Mouse (Mus musculus) gastrocnemius, adult 18-20 months (tissue): ENCODE data around the gene Cmya5. TPM values are rescaled to one million over a fixed set of nuclear protein-coding genes. Genes with fewer than 3 reads are reported as not detected.
"Not testable (repeated sequence)": the region's sequence is repeated elsewhere in the genome, so short reads cannot be mapped to it uniquely, and the experiment has no call there.

Experiments used
- DNase-seq: peaks from one replicate; pipeline ENCODE4 v3.0.0; 2021; ENCODE audit warnings: low spot score
- long read RNA-seq, 2 experiments: library from polyadenylated mRNA; stranded (forward); transcript quantifications; one replicate each; pipeline ENCODE4 v2.0.0; 2021
- total RNA-seq, 2 experiments: library from RNA; stranded (reverse); gene quantifications; 2 replicates each; pipeline ENCODE4 v1.2.3; 2021

Gene Cmya5
- 1,000 to 10,000 TPM; 1,374 to 1,544 TPM for total RNA-seq
- long read RNA-seq, experiment 1, full-length matches to known transcripts, result 64 of 560 reads
- long read RNA-seq, experiment 1, partial matches to known transcripts, result 427 of 560 reads
- long read RNA-seq, experiment 1, other reads (novel, unspliced or antisense), result 69 of 560 reads
- long read RNA-seq, experiment 2, full-length matches to known transcripts, result 42 of 423 reads
- long read RNA-seq, experiment 2, partial matches to known transcripts, result 375 of 423 reads
- long read RNA-seq, experiment 2, other reads (novel, unspliced or antisense), result 6 of 423 reads

- peak; percentile 97 for DNase-seq
Observed at GRCm38 (mm10) chr13:93144336-93145167, at the start of gene Cmya5. Gene Cmya5, minus strand, starts transcription at chr13:93144724.

DNA sequence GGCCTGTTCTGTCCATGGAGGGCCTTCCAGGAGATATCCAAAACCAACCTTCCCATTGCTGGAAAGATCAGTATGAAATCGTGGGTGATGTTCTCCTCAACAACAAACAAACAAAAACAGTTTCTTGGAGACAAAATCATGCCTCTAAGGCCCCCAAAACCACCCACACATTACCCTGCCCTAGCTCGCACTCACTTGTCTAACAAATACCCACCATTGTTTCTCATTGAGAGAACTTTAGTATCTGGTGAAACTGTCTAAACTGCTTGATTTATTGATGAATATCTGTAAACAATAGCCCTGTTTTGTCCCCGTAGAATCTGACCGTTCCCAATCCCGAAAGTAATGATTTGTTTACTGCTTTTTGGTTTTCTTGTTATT, 48.1 kb upstream of the Cmya5 start:
- DNase-seq, result no peak

DNA sequence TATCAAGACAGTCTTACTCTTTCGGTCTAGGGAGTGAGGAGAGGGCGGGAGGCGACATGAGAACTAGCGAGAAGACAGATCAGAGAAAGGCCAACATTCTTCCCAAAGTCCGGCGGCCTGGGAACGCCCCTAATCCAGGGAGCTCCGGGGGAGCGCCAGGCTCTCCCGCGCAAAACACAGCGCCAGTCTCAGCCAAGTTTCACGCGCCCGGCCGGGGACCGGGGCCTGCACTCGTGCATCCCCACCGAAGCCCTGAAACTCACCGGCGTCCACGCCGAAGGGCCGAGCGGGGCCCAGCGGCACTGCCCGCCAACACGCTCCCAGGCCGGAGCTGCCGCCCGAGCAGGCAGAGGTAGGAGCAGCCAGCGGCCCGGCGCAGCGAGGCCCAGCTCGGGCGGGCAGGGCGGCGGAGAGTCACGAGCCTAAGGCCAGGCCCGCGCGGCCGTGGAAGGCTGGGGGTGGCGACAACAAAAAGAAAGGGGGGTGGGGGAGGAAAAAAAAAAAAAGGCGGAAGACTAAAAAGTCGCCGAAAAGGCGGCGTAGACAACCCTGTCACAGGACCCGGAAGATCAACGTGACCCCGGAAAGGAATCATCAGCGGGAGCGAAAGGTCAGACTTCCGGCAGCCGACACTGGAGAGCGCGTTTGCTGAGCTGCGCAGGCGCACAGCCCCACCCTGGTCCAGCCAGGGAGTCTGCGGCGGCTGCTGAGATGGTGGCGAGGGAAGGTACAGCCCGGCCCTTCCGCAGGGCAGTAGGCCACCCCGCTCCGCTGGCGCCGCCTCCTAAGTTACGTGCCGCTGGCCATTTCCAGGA, 47.5 kb upstream of the Cmya5 start, which contains the start of gene Tent2:
Gene Tent2 (minus strand): TSS at position 555 of the 815 bp plus-strand sequence.
- DNase-seq, result peak; percentile 96

DNA sequence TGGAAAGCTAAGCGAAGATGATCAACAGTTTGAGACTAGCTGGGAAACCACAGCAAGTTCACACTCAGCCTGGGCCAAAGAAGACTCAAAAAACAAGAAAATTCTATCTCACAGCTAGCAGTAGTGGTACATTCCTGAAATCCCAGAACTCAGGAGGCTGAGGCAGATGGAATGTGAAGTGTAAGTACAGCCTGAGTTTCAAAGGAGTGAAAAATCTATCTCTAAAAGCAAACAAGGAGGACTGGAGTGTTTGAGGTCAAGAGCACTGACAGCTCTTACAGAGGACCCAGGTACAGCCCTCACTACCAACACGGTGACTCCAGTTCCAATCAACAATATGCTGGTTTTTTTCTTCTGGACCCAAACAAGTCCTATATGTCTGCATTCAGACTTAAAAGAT, 44.9 kb upstream of the Cmya5 start:
- DNase-seq, result no peak

GRCm38 (mm10) chr13:93188738-93189137, 44.2 kb upstream of the Cmya5 start:
- no peak for DNase-seq

GRCm38 (mm10) chr13:93187792-93188191, 43.3 kb upstream of the Cmya5 start:
- DNase-seq, result not testable (repeated sequence)

DNA sequence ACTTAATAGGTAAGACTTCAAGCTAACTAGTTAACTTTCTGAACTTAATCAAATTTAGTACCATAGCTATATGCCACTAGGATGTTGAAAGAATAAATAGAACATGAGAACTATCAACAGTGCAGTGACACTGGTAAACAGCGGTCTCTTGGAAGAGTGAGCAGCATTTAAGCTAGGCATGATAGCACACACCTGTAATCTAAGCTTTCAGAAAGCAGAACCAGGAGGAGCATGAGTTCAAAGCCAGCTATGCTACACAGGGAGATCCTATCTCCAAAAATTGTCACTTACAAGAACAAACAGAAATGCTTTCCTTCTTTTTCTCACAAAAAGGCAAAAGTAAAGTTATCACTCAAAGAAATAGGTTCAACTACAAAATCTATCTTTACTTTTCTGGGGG, 35.8 kb upstream of the Cmya5 start:
- no peak for DNase-seq

GRCm38 (mm10) chr13:93179522-93179921, 35.0 kb upstream of the Cmya5 start:
- DNase-seq, result no peak

GRCm38 (mm10) chr13:93177571-93177970, 33.0 kb upstream of the Cmya5 start:
- no peak for DNase-seq

GRCm38 (mm10) chr13:93163303-93163702, 18.8 kb upstream of the Cmya5 start:
- no peak for DNase-seq

DNA sequence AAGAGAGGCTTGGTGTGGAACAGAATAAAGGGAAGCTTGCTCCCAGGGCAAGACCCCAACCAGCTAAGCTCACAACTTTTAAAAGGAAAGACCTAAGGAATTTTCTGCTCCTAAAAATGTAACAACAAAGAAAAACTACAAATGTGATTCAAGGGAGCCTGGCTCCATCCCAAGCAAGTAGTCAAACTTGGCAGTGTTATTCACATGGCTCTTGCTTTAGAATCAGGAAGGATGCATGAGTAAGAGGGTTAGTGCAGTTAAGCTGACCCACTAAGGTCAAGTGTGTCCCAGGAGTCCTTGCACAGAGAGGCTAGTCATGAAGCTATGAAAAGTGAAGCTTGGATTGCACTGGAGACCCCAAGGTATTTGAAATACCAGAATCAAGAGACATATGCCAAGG, 17.9 kb upstream of the Cmya5 start:
- DNase-seq, result no peak

DNA sequence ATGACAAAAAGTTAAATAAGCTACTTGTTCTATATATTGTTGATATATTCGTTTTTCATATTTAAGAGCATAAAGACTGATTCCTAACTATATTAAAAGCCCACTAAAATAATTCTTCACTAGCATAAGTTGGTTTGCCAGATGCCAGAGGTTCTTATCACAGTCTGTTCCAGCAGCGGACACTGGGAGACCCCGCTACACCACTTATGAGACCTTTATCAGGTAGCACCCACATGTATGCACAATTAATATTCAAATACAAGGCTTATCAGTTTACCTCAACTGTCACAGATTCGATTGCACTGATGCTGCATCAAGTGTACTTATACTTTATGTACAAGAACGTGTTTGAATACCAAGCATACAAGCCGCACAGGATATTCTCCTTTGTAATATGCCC, 13.7 kb upstream of the Cmya5 start:
- DNase-seq, result no peak

- DNase-seq, result no peak
Observed at GRCm38 (mm10) chr13:93153280-93153679, 8.8 kb upstream of the Cmya5 start.

- peak; percentile 74 for DNase-seq
Observed at GRCm38 (mm10) chr13:93143819-93144283, 673 bp downstream of the Cmya5 start.

DNA sequence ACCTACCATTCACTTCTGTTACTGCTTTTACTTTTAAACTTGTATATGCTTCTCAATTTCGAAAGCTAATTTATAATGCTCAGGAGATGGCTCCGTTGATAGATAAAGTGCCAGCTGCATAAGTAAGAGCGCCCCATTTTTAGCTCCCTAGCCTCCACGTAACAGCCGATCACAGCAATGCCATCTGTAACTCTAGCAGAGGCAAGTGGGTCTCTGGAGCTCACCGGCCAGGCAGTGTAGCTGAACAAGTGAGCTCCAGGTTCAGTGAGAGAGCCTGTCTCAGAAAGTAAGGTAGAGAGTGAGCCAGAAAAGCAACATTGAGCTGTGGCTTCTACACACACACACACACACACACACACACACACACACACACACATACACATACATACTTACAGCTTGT, 3.3 kb downstream of the Cmya5 start:
- no peak for DNase-seq

DNA sequence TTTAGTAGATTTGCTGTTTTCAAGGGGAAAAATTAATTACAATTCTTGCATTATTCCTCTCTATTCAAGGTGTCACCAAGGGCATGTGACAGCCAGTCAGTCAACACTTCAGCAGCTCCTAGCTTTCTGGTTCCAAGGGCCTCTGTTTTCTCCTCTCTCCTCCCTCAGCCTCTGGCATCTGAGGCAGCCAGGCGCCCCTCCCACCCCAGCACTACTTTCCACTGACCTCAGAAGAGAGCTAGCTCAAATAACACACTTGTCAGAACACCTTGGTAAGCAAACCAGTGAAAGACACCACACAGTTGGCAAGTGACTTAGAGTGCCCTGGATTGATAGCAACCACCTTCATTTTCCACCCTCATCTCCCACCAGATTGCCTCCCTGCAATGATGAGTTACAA, 6.5 kb downstream of the Cmya5 start:
- DNase-seq, result peak; percentile 82

DNA sequence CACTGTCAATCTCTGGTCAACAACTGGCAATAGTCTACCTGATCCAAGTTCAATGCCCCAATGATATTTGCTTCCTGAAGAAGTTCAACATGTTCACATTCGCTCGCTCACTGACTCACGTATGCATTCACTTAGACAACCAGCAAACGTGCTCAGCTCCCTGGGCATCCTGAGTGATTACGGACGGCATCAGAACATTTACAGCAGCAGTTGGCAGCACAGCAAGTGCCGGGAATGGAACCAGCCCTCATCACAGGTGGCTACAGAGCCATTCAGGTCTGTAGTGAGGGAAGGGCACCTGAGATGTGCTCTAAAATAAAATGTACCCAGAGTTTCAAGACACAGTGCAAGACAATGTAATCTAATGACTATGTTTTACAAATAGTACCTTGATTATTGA, 7.4 kb downstream of the Cmya5 start:
- DNase-seq, result peak; percentile 69

GRCm38 (mm10) chr13:93136251-93136650, 8.3 kb downstream of the Cmya5 start:
- DNase-seq, result peak; percentile 64

DNA sequence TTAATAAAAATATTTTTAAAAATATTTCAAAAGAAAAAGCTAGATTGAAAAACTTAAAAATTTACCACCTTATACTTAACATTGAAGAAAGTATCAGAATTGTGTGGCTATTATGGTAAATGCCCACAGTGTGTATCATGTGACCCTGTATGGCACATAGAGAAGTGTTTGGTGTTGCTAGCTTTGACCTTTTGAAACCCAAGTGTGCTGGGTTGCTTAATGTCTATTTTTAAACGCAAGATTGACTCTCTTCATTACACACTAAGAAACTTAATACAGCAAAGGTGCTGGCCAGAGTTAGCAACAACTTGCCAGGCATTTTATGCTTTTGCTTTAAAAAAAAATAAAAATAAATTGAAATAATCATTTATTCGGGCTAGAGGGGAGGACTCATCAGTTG, 9.0 kb downstream of the Cmya5 start:
- peak; percentile 56 for DNase-seq

- DNase-seq, result no peak
Observed at GRCm38 (mm10) chr13:93130674-93131073, 13.8 kb downstream of the Cmya5 start.

DNA sequence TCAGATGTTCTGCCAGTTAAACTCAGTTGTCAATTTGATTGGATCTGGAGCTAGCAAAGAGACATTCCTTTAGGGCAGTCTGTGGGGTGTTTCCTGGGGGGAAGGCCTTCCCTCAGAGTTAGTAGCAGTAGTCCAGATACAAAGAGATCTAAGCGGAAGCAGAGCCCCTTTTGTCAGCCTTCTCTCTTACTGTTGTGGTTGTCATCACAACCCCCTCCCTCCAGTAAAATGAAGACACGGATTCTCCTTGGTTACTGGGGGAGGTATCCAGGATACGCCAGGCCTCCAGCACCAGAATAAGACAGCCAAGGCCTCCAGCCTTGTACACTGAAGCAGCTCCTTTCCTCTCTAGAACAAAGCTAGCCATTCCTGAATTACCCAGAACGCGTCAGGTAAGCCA, 15.6 kb downstream of the Cmya5 start:
- DNase-seq, result no peak
